Mouse (Mus musculus) urinary bladder, postnatal 36 days (tissue): ENCODE results near the gene Adam6b.
"Not testable (repeated sequence)": the region's sequence is repeated elsewhere in the genome, so short reads cannot be mapped to it uniquely, and the experiment has no call there.

Experiments used
- DNase-seq, 2 experiments: peaks; one replicate each; pipeline ENCODE4 v3.0.0; 2022; ENCODE audit warnings: low spot score in 2 of 2, mixed read lengths in 1 of 2

Gene Adam6b

DNA sequence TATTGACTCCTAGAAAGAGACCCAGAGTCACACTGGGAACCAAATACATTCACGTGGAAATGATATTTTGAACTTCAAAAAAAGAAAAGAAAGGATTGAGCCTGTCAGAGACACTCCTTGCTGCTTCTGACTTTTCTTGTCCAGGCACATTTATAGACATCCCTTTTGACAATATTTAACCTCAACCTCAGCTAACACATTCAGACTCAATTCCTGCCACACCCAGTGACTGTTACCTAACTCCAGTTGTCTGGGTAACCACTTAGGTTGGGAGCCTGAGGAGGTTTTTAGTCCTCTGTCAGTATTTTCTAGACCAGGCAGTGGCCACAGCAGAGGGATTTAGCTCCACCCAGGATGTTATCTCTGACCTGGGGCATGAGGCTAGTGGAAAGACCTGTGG lies at the start of gene Adam6b:
Adam6b (plus strand) TSS at position 301 of the 400 bp plus-strand sequence.
- not testable (repeated sequence) for DNase-seq

DNA sequence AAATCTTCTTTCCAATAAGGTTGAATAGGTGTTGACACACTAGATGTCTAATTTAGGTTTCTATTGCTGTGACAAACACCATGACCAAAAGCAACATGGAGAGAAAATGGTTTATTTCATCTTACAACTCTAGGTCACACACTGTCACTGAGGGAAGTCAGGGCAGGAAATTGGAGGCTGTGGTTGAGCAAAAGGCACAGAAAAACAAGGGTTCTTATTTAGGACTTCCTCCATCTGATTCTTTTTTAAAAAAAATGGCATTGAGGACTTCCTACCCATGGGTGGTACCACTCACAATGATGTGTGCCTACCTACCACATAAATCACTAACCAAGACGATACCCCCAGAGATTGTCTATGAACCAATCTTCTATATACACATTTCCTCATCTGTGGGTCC lies 43.2 kb upstream of the Adam6b start:
- no peak for DNase-seq

DNA sequence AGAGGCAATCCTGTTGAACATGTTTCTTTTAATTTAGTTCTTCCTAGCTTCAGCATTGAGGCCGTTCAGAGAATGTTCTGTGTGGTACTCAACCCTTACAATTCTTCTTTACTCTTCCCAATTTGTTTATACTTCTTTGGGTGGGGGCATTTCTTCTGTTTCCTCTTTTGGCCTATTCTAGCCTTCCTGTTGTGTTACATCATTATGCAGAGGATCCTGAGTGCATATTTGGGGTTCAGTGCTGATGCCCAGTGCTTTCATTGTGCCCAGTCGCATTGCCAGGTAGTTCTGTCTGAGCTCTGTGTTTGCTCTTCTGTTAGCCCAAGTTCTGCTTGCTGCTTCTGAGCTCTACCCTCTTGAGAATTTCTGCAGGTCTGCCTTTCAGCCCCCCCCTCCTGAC lies 13.1 kb upstream of the Adam6b start:
- no peak for DNase-seq

DNA sequence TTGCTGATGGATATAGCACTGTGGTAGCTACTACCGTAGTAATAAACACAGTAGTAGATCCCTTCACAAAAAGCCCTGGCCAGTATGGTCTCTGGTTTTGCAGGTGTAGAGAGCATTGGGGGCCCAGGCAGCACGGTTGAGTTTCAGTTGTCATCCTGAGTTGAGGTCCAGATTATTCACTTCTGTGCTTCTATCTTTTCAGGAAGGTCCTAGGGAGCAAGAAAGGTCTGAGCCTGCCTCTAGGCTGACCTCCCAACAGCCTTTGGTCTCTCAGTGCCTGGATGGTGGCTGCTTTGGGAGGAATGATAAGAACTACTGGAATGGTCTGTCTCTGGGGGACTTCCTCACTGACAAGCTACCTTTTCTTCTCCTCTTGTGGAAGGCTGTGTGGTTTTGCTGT lies 7.2 kb upstream of the Adam6b start:
- no peak for DNase-seq

DNA sequence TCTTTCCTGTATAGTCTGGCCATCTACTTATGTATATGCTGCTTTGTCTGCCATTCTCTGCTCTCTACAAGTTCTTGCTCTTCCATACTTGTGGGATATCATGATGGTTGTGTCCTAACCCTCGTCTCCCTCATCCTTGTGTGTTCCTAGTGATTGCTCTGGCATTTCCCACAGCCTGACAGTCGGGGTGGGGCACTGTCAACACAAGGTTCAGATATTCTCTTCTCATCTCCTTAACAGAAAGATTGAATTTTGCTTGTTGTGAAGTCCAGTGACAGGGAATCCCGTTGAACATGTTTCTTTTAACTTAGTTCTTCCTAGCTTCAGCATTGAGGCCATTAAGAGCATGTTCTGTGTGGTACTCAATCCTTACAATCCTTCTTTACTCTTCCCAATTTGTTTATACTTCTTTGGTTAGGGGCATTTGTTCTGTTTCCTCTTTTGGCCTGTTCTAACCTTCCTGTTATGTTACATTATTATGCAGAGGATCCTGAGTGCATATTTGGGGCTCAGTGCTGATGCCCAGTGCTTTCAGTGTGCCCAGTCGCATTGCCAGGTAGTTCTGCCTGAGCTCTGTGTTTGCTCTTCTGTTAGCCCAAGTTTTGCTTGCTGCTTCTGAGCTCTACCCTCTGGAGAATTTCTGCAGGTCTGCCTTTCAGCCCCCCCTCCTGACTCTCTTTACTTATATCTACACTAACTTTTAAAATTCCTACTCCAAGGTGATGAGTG lies 6.5 kb upstream of the Adam6b start:
- no peak for DNase-seq

DNA sequence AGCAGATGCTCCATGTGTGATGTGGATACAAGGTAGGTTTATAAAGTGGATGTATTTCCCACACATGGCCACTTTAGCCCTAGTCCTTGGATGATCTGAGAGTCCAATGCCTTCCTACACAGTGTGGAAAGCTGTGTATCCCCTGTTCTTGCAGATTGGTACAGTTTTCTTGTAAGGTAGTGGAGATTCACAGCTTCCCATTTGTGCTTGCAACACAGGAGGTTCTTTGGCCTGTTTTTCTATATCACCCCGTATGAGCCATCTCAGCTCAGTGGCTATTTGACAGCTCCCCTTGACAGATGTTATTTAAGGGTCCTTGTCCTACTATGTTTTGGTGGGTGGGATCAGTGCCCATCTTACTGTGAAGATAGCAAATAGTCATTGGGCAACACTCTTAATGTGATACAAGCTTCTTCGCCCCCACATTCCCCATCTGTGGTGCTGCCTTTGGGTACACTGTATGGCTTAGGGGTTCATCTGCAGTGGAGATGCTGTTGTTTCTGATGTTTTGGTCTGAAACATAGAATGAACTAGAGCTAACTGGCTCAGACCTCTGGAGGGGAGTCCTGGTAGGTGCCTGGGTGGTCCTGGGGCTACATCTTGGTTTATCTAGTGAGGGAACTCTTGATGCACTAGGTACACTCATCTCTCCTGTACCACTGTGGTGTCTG lies 5.7 kb upstream of the Adam6b start:
- DNase-seq: no peak

DNA sequence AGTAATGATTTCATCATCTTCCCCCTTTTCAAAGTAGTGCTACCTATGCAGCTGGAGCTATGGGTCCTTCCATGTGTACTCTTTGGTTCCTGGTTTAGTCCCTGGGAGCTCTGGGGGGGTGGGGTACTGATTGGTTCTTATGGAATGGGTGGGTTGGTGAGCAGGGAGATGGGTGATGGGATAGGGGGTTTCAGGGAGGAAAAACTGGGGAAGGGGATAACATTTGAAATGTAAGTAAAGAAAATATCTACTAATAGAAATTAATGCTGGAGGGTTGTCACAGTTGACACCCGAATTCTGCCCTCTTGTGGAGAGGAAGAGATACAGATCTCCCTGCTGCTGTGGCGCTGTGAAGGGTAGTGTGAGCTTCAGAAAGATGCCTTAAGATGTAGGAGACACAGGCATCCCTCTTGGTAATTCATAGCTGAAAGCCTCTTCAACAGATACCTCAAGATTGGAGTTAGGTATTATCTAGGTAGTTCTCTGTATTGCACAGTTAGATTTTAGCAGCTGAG lies 4.3 kb upstream of the Adam6b start:
- DNase-seq: no peak

DNA sequence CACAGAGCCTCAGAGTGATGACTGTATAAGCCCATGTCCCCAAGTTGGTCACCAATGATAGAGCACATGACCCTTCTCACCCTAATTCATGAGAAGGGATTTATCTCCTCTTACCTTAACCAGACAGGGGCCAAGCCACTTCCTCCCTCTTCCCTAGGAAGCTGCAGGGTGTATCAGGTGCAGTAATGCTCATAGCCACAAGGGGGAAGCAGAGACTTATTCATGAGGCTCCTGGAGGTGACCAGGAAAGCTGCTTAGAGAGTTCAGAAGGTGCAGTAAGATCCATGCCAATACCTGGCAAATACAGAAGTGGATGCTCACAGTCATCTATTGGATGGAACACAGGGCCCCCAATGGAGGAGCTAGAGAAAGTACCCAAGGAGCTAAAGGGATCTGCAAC lies 1.6 kb upstream of the Adam6b start:
- DNase-seq: peak; percentile 39 to 55

DNA sequence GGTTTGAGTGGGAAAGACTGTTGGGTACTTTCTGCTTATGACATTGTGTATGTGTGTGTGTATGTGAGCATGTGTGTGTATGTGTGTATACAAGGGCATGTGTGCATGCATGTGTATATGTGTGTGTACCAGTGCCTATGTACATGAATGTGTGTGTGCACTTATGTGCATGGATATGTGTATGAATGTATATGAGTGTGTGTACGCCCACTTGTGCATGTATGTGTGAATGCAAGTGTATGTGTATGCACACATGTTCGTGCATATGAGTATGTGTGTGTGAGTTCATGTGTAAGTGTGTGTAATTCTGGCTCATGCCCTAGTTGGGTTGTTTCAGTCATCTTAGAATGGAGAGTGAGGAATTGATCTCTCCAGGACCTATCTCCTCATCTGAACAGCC lies 36.6 kb downstream of the Adam6b start:
- DNase-seq: no peak
